Mouse (Mus musculus): Measurements from ENCODE around the gene Pim3.
A peak's percentile ranks its signal among the peaks of the same experiment; 100 is the strongest.
"Not testable (repeated sequence)": the region's sequence is repeated elsewhere in the genome, so short reads cannot be mapped to it uniquely, and the experiment has no call there.

Pim3 gene

GRCm38 (mm10) chr15:88861772-88862622 lies at the start of gene Pim3:
Gene Pim3 (plus strand): TSS chr15:88862186.
- DNase-seq: peak; percentile 99

GRCm38 (mm10) chr15:88813262-88813661 lies 48.7 kb upstream of the Pim3 start:
- DNase-seq: no peak

- not testable (repeated sequence) for DNase-seq
Observed at GRCm38 (mm10) chr15:88813873-88814272, 48.1 kb upstream of the Pim3 start.

GRCm38 (mm10) chr15:88814411-88815047 lies 47.5 kb upstream of the Pim3 start:
- no peak for DNase-seq

GRCm38 (mm10) chr15:88815196-88815700 lies 46.7 kb upstream of the Pim3 start:
- no peak for DNase-seq

- DNase-seq: peak; percentile 99
Observed at GRCm38 (mm10) chr15:88819026-88819905, 42.7 kb upstream of the Pim3 start, which contains the start of the genes Alg12 and Creld2. Gene Alg12 (minus strand): TSS chr15:88819318. Gene Creld2 (plus strand): TSS chr15:88819646.

GRCm38 (mm10) chr15:88819906-88820303 lies 42.1 kb upstream of the Pim3 start:
- DNase-seq: no peak

GRCm38 (mm10) chr15:88821403-88821802 lies 40.6 kb upstream of the Pim3 start:
- DNase-seq: no peak

GRCm38 (mm10) chr15:88822513-88822912 lies 39.5 kb upstream of the Pim3 start:
- no peak for DNase-seq

- no peak for DNase-seq
Observed at GRCm38 (mm10) chr15:88823376-88823775, 38.6 kb upstream of the Pim3 start.

GRCm38 (mm10) chr15:88827466-88827865 lies 34.5 kb upstream of the Pim3 start:
- DNase-seq: no peak

GRCm38 (mm10) chr15:88827991-88828799 lies 33.8 kb upstream of the Pim3 start:
- peak; percentile 91 for DNase-seq

GRCm38 (mm10) chr15:88828800-88829705 lies 32.9 kb upstream of the Pim3 start:
- DNase-seq: peak; percentile 97

GRCm38 (mm10) chr15:88829791-88830440 lies 32.1 kb upstream of the Pim3 start:
- DNase-seq: peak; percentile 71

GRCm38 (mm10) chr15:88830696-88831095 lies 31.3 kb upstream of the Pim3 start:
- DNase-seq: peak; percentile 60

GRCm38 (mm10) chr15:88831482-88831881 lies 30.5 kb upstream of the Pim3 start:
- DNase-seq: peak; percentile 97

- peak; percentile 67 for DNase-seq
Observed at GRCm38 (mm10) chr15:88832536-88832935, 29.4 kb upstream of the Pim3 start.

- DNase-seq: peak; percentile 37
Observed at GRCm38 (mm10) chr15:88836031-88836430, 26.0 kb upstream of the Pim3 start.

GRCm38 (mm10) chr15:88836571-88836970 lies 25.4 kb upstream of the Pim3 start:
- DNase-seq: no peak
